Mouse (Mus musculus) heart, postnatal 0 days (tissue): ENCODE results near the gene Ern1. TPM values are rescaled to one million over a fixed set of nuclear protein-coding genes. Genes with fewer than 3 reads are reported as not detected.

Source experiments
- ATAC-seq: fragments of 200-750 bp; cut with Nextera tagmentation; 2 replicates; pipeline ENCODE4 v1.8.0; 2017; ENCODE audit warnings: low read depth, moderate number of reproducible peaks, moderate library complexity; ENCODE audit not compliant: insufficient read depth
- DNase-seq: peaks from one replicate; pipeline ENCODE4 v3.0.0-alpha.2; 2016; ENCODE audit warnings: low spot score
- H3K27ac ChIP-seq: fragments of 300-500 bp; sonication (generic); 2 replicates; pipeline ENCODE4 v1.5.1; 2014; ENCODE audit warnings: low read depth, mild to moderate bottlenecking
- H3K27me3 ChIP-seq: fragments of 300-500 bp; sonication (generic); 2 replicates; pipeline ENCODE4 v1.6.1; 2014; ENCODE audit warnings: low read length, mixed read lengths; ENCODE audit not compliant: control insufficient read depth, insufficient read depth
- H3K36me3 ChIP-seq: fragments of 300-500 bp; sonication (generic); replicated peaks from 2 replicates; pipeline ENCODE4 v1.6.1; 2014; ENCODE audit warnings: low read length, mixed read lengths; ENCODE audit not compliant: control insufficient read depth, insufficient read depth
- H3K4me1 ChIP-seq: fragments of 300-500 bp; sonication (generic); 2 replicates; pipeline ENCODE4 v1.6.1; 2014; ENCODE audit warnings: antibody characterized with exemption; ENCODE audit not compliant: control insufficient read depth, insufficient read depth
- H3K4me2 ChIP-seq: fragments of 300-500 bp; sonication (generic); 2 replicates; pipeline ENCODE4 v1.6.1; 2014; ENCODE audit warnings: low read depth, mild to moderate bottlenecking, low read length, moderate library complexity
- H3K4me3 ChIP-seq: fragments of 300-500 bp; sonication (generic); 2 replicates; pipeline ENCODE4 v1.5.1; 2014; ENCODE audit warnings: low read depth, low read length
- H3K9ac ChIP-seq: fragments of 300-500 bp; sonication (generic); replicated peaks from 2 replicates; pipeline ENCODE4 v1.6.1; 2014; ENCODE audit warnings: low read depth, low read length, mixed read lengths
- H3K9me3 ChIP-seq: fragments of 300-500 bp; sonication (generic); replicated peaks from 2 replicates; pipeline ENCODE4 v1.6.1; 2016; ENCODE audit warnings: low read length; ENCODE audit not compliant: control insufficient read depth
- CTCF ChIP-seq: IDR thresholded peaks from 2 replicates; pipeline ENCODE4 v1.5.1; 2016; ENCODE audit warnings: antibody characterized with exemption, control low read depth, low read depth
- EP300 ChIP-seq: IDR thresholded peaks from 2 replicates; pipeline ENCODE4 v1.6.1; 2016; ENCODE audit warnings: antibody characterized with exemption, low read depth
- WGBS: fragments of 180-500 bp; shearing (Covaris S2); extraction: QIAGEN DNeasy Blood & Tissue Kit; methylation state at CpG from one replicate; pipeline ENCODE4 v1.1.7; 2014; 5-methylcytosine and 5-hydroxymethylcytosine counted together
- polyA plus RNA-seq: library from polyadenylated mRNA; unstranded; fragments of >200 nt; fragmentation: Nextera tagmentation; extraction: Ambion mirVana; gene quantifications from 2 replicates; pipeline ENCODE4 v1.2.1, GENCODE M21; 2015
- total RNA-seq: library from RNA; depleted of rRNA; stranded (reverse); fragments of >200 nt; gene quantifications from 2 replicates; pipeline ENCODE4 v1.2.3, GENCODE M21; 2014; ENCODE audit warnings: low replicate concordance

The Ern1 gene
- total and polyA plus RNA-seq, 2 experiments from 2014 or later, result 2.6 to 5.0 TPM

- H3K27me3 ChIP-seq, result no peaks in the 10 kb centered on the region
- WGBS, result 44% methylated on average over 4 of the region's 4 CpGs
- H3K4me2 ChIP-seq, result no peak overlapping the region
- DNase-seq, result peak; percentile 82
- TF ChIP-seq CTCF (peak; percentile 97), EP300 (no peak)
- no peak overlapping the region for H3K4me3 ChIP-seq
- no peaks in the 10 kb centered on the region for H3K9me3 ChIP-seq
- no peak overlapping the region for H3K27ac ChIP-seq
- no peaks in the 10 kb centered on the region for H3K4me1 ChIP-seq
- no peak overlapping the region for H3K9ac ChIP-seq
- peak; percentile 67 for ATAC-seq
- peaks cover 10% of the 10 kb centered on the region for H3K36me3 ChIP-seq
Observed at GRCm38 (mm10) chr11:106418622-106419196, 68.9 kb downstream of the Ern1 start.

GRCm38 (mm10) chr11:106417860-106418259 is 69.8 kb downstream of the Ern1 start:
- WGBS, result 90% methylated on average over 2 of the region's 2 CpGs
- H3K27ac ChIP-seq, result no peak overlapping the region
- no peak overlapping the region for H3K4me2 ChIP-seq
- H3K36me3 ChIP-seq, result peaks cover 14% of the 10 kb centered on the region
- H3K9ac ChIP-seq, result no peak overlapping the region
- H3K9me3 ChIP-seq, result no peaks in the 10 kb centered on the region
- TF ChIP-seq CTCF (no peak), EP300 (no peak)
- ATAC-seq, result no peak
- DNase-seq, result no peak
- no peaks in the 10 kb centered on the region for H3K27me3 ChIP-seq
- H3K4me1 ChIP-seq, result no peaks in the 10 kb centered on the region
- H3K4me3 ChIP-seq, result no peak overlapping the region

GRCm38 (mm10) chr11:106416331-106416730 is 71.3 kb downstream of the Ern1 start:
- TF ChIP-seq CTCF, result no peak
- no peak for TF ChIP-seq EP300
- no peak overlapping the region for H3K4me3 ChIP-seq
- no peak overlapping the region for H3K4me2 ChIP-seq
- no peaks in the 10 kb centered on the region for H3K4me1 ChIP-seq
- WGBS, result 52% methylated on average over 3 of the region's 3 CpGs
- H3K9ac ChIP-seq, result no peak overlapping the region
- H3K9me3 ChIP-seq, result no peaks in the 10 kb centered on the region
- no peaks in the 10 kb centered on the region for H3K27me3 ChIP-seq
- no peak for DNase-seq
- ATAC-seq, result no peak
- H3K27ac ChIP-seq, result no peak overlapping the region
- peaks cover 25% of the 10 kb centered on the region for H3K36me3 ChIP-seq

- Histone ChIP-seq H3K27me3 (no peaks in the 10 kb centered on the region), H3K27ac (no peak overlapping the region), H3K9me3 (no peaks in the 10 kb centered on the region), H3K4me2 (no peak overlapping the region), H3K4me1 (no peaks in the 10 kb centered on the region), H3K36me3 (peaks cover 51% of the 10 kb centered on the region), H3K9ac (no peak overlapping the region), H3K4me3 (no peak overlapping the region)
- ATAC-seq (no peak), DNase-seq (no peak)
- 78% methylated on average over 3 of the region's 3 CpGs for WGBS
- TF ChIP-seq CTCF (no peak), EP300 (no peak)
Observed at GRCm38 (mm10) chr11:106412641-106413360, 74.9 kb downstream of the Ern1 start.

GRCm38 (mm10) chr11:106411157-106411556 is 76.5 kb downstream of the Ern1 start:
- Histone ChIP-seq H3K36me3 (peaks cover 66% of the 10 kb centered on the region), H3K4me1 (no peaks in the 10 kb centered on the region), H3K4me3 (no peak overlapping the region), H3K9me3 (no peaks in the 10 kb centered on the region), H3K9ac (no peak overlapping the region), H3K27me3 (no peaks in the 10 kb centered on the region), H3K27ac (no peak overlapping the region), H3K4me2 (no peak overlapping the region)
- TF ChIP-seq EP300 (no peak), CTCF (no peak)
- 78% methylated on average over 2 of the region's 2 CpGs for WGBS
- DNase-seq, result no peak
- ATAC-seq, result no peak
